Mouse (Mus musculus) testis, adult 2 months (tissue): Measurements from ENCODE around the gene Hspa4.

Experiments used
- CTCF ChIP-seq: fragments of 200-500 bp; IDR thresholded peaks from 2 replicates; pipeline ENCODE4 v1.5.1; 2012; ENCODE audit warnings: low read depth, mild to moderate bottlenecking, inconsistent platforms, low read length, moderate library complexity; ENCODE audit not compliant: control insufficient read depth, insufficient read depth, insufficient replicate concordance
- POLR2A ChIP-seq: fragments of 200-500 bp; IDR thresholded peaks from 2 replicates; pipeline ENCODE4 v1.6.1; 2012; ENCODE audit warnings: low read depth, mild to moderate bottlenecking, inconsistent platforms, low read length, moderate library complexity; ENCODE audit not compliant: control insufficient read depth

DNA sequence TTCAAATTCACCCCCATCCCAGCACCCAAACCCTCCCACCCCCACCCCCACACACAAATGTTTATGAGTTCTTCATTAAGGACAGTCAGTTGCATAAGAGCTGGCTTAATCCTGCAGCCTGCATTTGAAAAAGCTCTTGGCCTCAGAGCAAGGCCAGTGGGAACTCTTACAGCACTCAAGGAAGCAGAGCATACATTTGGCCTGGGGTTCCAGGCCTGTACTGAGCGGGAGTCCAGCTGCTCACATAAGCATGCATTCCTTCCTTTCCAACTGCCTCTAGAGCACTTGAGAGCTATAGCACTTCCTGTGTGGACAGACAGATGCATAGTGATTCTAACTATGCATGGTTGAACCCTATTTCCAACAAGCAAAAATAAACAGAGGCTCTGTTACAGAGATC, 40.2 kb downstream of the Hspa4 start:
- TF ChIP-seq POLR2A, result no peak
- no peak for TF ChIP-seq CTCF
